Mouse (Mus musculus) olfactory bulb, adult 2 months (tissue): ENCODE measurements at regions not wholly inside any gene's neighbourhood (a gene's known extent, or its start where the extent isn't known, plus 50 kb on each side); places are given as distances from the start of the nearest gene placed in this dataset.

Experiments used
- CTCF ChIP-seq: fragments of 200-500 bp; IDR thresholded peaks from 2 replicates; pipeline ENCODE4 v1.5.1; 2012; ENCODE audit warnings: low read depth, mild to moderate bottlenecking, low read length, moderate library complexity; ENCODE audit not compliant: insufficient read depth
- POLR2A ChIP-seq: fragments of 200-500 bp; IDR thresholded peaks from 2 replicates; pipeline ENCODE4 v1.6.1; 2012; ENCODE audit warnings: mild to moderate bottlenecking, low read depth, low read length, moderate library complexity; ENCODE audit not compliant: insufficient read depth

GRCm38 (mm10) chr4:25410440-25410839 is 128.8 kb upstream of the Ufl1 start:
- no peak for TF ChIP-seq CTCF
- no peak for TF ChIP-seq POLR2A
